Comparison of ENCODE assay signal across 8 mouse cellular contexts in genomic region chr13:39823346-39823954, GRCm38 (mm10).
DNase-seq lines count a peak whose midpoint lies in the region; ATAC-seq and TF ChIP-seq lines count a peak whose summit lies in the region.

No protein-coding gene starts in this region.

- H3K36me3 ChIP-seq in heart, embryonic 12.5 days = no peaks in the 10 kb centered on the region
- H3K36me3 ChIP-seq in ES-Bruce4 (ENCODE audit: control insufficient read depth, insufficient read depth, low read length, poor library complexity, severe bottlenecking) = no peaks in the 10 kb centered on the region
- H3K36me3 ChIP-seq in hindbrain, postnatal 0 days (ENCODE audit: insufficient read depth, low read length) = no peaks in the 10 kb centered on the region
- H3K36me3 ChIP-seq in stomach, embryonic 16.5 days (ENCODE audit: control insufficient read depth, insufficient read depth, low read length) = no peaks in the 10 kb centered on the region

- TF ChIP-seq POLR2A in ES-Bruce4 (IDR thresholded peaks at IDR 0.05; ENCODE audit: insufficient read depth, low read length) = no peak

- H3K4me3 ChIP-seq in heart, embryonic 12.5 days = peak overlapping the region; percentile 45
- H3K4me3 ChIP-seq in ES-Bruce4 (ENCODE audit: low read depth, low read length) = 0 out of 2 replicates have a peak overlapping the region, but pooled peaks have one; percentile 38
- peak overlapping the region; percentile 34 for H3K4me3 ChIP-seq in hindbrain, postnatal 0 days (ENCODE audit: low read length)
- peak overlapping the region; percentile 21 for H3K4me3 ChIP-seq in stomach, embryonic 16.5 days (replicated peaks; ENCODE audit: low read length)

- H3K9me3 ChIP-seq in heart, embryonic 12.5 days (replicated peaks) = no peaks in the 10 kb centered on the region
- H3K9me3 ChIP-seq in ES-Bruce4 (replicated peaks; ENCODE audit: control insufficient read depth, insufficient read depth, low read length, poor library complexity, severe bottlenecking) = no peaks in the 10 kb centered on the region
- no peaks in the 10 kb centered on the region for H3K9me3 ChIP-seq in hindbrain, postnatal 0 days (ENCODE audit: low read length)
- no peaks in the 10 kb centered on the region for H3K9me3 ChIP-seq in stomach, embryonic 16.5 days (replicated peaks; ENCODE audit: control insufficient read depth, low read length)

- peak overlapping the region; percentile 88 for H3K4me2 ChIP-seq in heart, embryonic 12.5 days
- peak overlapping the region; percentile 63 for H3K4me2 ChIP-seq in hindbrain, postnatal 0 days (ENCODE audit: low read depth, low read length)
- H3K4me2 ChIP-seq in stomach, embryonic 16.5 days (ENCODE audit: low read depth, low read length) = peak overlapping the region; percentile 43

- TF ChIP-seq EP300 in ES-Bruce4 (IDR thresholded peaks at IDR 0.05; ENCODE audit: insufficient read depth, low read depth, low read length) = no peak

- H3K4me1 ChIP-seq in heart, embryonic 12.5 days (replicated peaks) = peaks cover 19% of the 10 kb centered on the region
- no peaks in the 10 kb centered on the region for H3K4me1 ChIP-seq in ES-Bruce4 (ENCODE audit: control insufficient read depth, insufficient read depth, low read length)
- H3K4me1 ChIP-seq in hindbrain, postnatal 0 days (ENCODE audit: insufficient read depth, low read length) = peaks cover 5% of the 10 kb centered on the region; the same call in 1 of the 2 replicates
- 0 out of 2 replicates have a peak, but pooled peaks cover 3% of the 10 kb centered on the region for H3K4me1 ChIP-seq in stomach, embryonic 16.5 days (ENCODE audit: control insufficient read depth, insufficient read depth, low read length)

- 4% methylated on average over 15 of the region's 15 CpGs for WGBS in heart, embryonic 12.5 days
- WGBS in hindbrain, postnatal 0 days = 19% methylated on average over 15 of the region's 15 CpGs
- 18% methylated on average over 15 of the region's 15 CpGs for WGBS in stomach, embryonic 16.5 days

- H3K9ac ChIP-seq in heart, embryonic 12.5 days = peak overlapping the region; percentile 51; the same call in 1 of the 2 replicates
- H3K9ac ChIP-seq in ES-Bruce4 (ENCODE audit: low read depth, poor library complexity, severe bottlenecking) = no peak overlapping the region
- peak overlapping the region; percentile 46 for H3K9ac ChIP-seq in hindbrain, postnatal 0 days (replicated peaks; ENCODE audit: low read length)
- H3K9ac ChIP-seq in stomach, embryonic 16.5 days (ENCODE audit: low read length) = no peak overlapping the region

- H3K27ac ChIP-seq in heart, embryonic 12.5 days (ENCODE audit: poor library complexity, severe bottlenecking) = 0 out of 2 replicates have a peak overlapping the region, but pooled peaks have one; percentile 9
- H3K27ac ChIP-seq in ES-Bruce4 (ENCODE audit: insufficient read depth, low read length) = no peak overlapping the region
- peak overlapping the region; percentile 69 for H3K27ac ChIP-seq in hindbrain, postnatal 0 days
- no peak overlapping the region for H3K27ac ChIP-seq in stomach, embryonic 16.5 days (ENCODE audit: low read length)

- no peak for DNase-seq in heart, adult 11 months
- DNase-seq in cerebellum, postnatal 14 days = peak; percentile 75 to 81
- DNase-seq in hindbrain, postnatal 0 days (ENCODE audit: low spot score) = peak; percentile 64
- DNase-seq in ovary, postnatal 10 days (ENCODE audit: low spot score) = no peak
- no peak for DNase-seq in spleen, adult 12 weeks (ENCODE audit: low spot score)

- ATAC-seq in heart, embryonic 12.5 days (ENCODE audit: insufficient number of reproducible peaks, low FRiP score) = peak; percentile 67; the same call in 1 of the 2 replicates
- ATAC-seq in hindbrain, postnatal 0 days = peak; percentile 76
- ATAC-seq in stomach, embryonic 16.5 days (ENCODE audit: insufficient read depth, low FRiP score) = no peak

- no peak for TF ChIP-seq CTCF in ES-Bruce4 (IDR thresholded peaks at IDR 0.05; ENCODE audit: low read depth, low read length)
- TF ChIP-seq CTCF in hindbrain, postnatal 0 days (IDR thresholded peaks at IDR 0.05; ENCODE audit: low read depth) = no peak

- no peaks in the 10 kb centered on the region for H3K27me3 ChIP-seq in heart, embryonic 12.5 days (replicated peaks)
- H3K27me3 ChIP-seq in ES-Bruce4 (ENCODE audit: control insufficient read depth, insufficient read depth, low read length, poor library complexity, severe bottlenecking) = no peaks in the 10 kb centered on the region
- H3K27me3 ChIP-seq in hindbrain, postnatal 0 days (ENCODE audit: insufficient read depth, low read length) = no peaks in the 10 kb centered on the region
- H3K27me3 ChIP-seq in stomach, embryonic 16.5 days (ENCODE audit: control insufficient read depth, insufficient read depth, low read length) = no peaks in the 10 kb centered on the region

Comparison
In these comparisons a context has a peak if more than half of its experiments do, and no peak if none do; other contexts are left out.
1. H3K27ac ChIP-seq: peak in heart, embryonic 12.5 days (single experiment) and hindbrain, postnatal 0 days (single experiment); none in ES-Bruce4 (single experiment) and stomach, embryonic 16.5 days (single experiment).
2. H3K9ac ChIP-seq: peak in heart, embryonic 12.5 days (single experiment) and hindbrain, postnatal 0 days (single experiment); none in ES-Bruce4 (single experiment) and stomach, embryonic 16.5 days (single experiment).
3. DNase-seq: peak in cerebellum, postnatal 14 days (2 of 2) and hindbrain, postnatal 0 days (single experiment); none in heart, adult 11 months (single experiment), ovary, postnatal 10 days (single experiment) and spleen, adult 12 weeks (single experiment).
4. Peak in every context shown above with its lines, with median percentiles within 50 percentile points of each other: H3K4me2 ChIP-seq and H3K4me3 ChIP-seq.